Mouse (Mus musculus): ENCODE results near the gene Cry1. TPM values are rescaled to one million over a fixed set of nuclear protein-coding genes. Genes with fewer than 3 reads are reported as not detected.

The Cry1 gene
- total RNA-seq (2021): 10 to 100 TPM in 1 of 2 experiments, 1 to 10 TPM in 1; 8.6 to 13.3 TPM
- long read RNA-seq, experiment 1, transcript Cry1-201 (13 exons, 3,026 nt): major isoform, 32 of 34 reads
- long read RNA-seq, experiment 1, partial matches to known transcripts: 1 of 34 reads
- long read RNA-seq, experiment 1, other reads (novel, unspliced or antisense): 1 of 34 reads
- long read RNA-seq, experiment 2, transcript Cry1-201 (13 exons, 3,026 nt): major isoform, 12 of 14 reads
- long read RNA-seq, experiment 2, partial matches to known transcripts: 0 of 14 reads
- long read RNA-seq, experiment 2, other reads (novel, unspliced or antisense): 2 of 14 reads

DNA sequence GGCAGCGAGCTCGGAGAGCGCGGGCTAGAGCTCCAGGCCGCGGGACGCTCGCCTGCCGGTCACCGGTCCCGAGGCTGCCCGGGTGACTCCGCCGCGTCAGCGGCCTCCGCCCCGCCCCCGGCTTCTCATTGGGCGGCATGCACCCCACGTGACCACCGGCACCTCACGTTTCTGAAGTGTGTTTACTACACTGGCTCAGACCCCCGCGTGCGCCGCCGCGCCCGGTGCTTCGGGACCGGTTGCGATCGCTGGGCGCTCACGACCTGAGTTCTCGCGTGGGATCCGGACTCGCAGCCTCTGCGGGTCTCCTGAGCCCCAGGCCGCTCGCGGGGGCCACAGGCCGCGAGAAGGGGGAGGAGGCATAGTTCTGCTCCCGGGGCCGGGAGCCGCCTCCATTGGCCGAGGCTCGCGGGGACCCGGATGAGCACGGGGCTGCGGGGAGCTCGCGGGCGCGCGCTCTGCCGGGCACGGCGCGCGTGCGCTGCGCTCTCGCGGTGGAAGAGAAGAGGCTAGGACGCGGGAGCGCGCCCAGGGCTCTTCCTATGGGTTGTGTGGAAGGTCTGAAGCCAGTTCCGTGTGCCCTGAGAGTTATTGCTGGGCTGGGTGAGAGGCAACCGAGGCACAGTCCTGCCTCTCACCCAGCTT is at the start of gene Cry1:
TSS of gene Cry1 (minus strand) at position 101 of the 645 bp plus-strand sequence.
- DNase-seq: peak; percentile 98 to 99

DNA sequence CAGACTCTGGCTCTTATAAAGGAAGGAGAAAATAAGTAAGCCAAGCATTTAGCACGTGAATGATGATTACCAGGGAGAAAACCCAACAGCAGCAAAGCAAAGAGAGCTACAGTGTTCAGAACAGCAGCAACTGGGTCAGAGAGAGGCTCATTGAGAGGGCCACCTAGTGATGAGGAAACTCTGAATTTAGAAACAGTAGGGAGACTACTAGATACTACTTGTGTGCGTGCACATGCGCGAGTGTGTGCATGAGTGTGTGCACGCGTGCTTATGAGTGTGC is 36.8 kb upstream of the Cry1 start:
- no peak for DNase-seq

DNA sequence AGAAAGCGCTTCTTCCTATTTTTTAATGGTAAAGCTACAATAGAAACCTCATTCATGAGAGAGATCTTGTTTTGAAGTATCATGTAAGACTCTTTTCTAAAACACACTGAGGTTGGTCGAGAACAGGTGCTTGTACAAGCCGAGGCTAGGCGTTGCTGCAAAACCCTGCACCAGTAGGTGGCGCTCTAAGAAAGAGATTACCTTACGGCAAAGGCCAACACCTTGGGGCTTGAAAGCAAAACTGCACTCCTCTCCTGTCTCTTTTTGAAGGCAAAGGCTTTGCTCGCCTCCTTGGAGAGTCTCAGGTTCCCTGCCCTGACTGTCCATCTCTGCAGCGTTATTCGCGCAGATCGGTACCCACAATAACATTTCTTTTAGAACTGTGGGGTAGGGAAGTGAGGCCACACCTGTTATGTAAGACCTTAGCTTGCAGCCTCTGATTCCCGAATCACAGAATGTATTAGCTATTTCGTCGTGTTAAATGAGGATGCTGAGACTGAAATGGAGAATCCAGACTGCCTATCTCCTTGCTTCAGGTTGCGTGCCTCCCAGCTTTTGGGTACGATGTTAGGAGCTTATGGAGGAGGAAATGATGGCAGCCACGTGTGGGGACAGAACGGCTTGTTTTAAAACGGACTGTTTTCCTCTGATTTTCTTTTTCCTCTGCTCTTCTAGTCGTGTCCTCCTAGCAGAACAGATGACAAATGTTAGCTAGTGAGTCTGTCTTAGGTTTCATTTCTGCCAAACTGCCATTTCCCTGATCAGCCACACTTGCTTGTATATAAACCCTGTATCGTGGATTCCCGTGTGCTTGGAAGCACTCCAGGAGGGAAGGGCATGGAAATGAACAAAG is 36.3 kb upstream of the Cry1 start:
- DNase-seq: peak; percentile 87 to 91

- no peak for DNase-seq
These were observed 30.0 kb upstream of the Cry1 start for GRCm38 (mm10) chr10:85214847-85215246.

DNA sequence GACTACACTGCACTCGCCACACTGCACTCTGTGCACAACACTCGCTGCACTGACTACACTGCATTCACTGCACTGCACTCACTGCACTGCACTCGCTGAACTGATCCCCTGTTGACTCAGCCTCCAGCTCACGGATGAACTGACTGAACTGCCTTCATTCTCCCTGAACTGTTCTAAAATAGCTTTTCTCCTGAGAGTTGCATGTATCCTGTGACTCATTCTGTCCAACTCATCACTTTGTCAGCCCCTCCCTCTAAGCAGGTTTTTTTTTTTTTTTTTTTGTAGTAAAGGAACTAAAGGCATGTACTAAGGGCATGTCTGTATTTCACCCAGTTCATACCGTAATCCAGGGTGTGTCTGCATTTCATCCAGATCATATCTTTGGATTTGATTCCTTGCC is 26.8 kb upstream of the Cry1 start:
- no peak for DNase-seq

GRCm38 (mm10) chr10:85210125-85210524 is 25.3 kb upstream of the Cry1 start:
- DNase-seq: no peak

DNA sequence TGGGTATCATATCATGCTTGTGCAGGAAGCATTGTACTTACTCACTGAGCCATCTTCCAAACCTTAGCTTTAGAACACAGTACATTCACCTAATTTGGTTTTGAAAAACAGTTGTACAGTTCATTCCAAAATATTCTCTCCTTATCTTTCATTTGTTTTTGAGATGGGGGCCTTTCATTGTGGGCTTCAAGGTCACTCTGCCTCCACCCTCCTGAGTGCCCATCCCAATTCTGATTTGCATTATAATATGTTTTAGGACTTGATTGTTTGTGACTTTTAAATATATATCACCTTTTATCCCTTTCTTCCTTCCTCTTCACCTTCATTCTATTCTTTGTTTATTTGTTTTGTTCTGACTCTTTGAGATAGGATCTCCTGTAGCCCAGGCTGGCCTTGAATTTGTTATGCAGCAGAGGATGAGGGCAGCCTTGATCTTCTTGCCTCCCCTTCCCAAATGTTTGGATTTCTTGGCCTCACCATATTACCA is 24.3 kb upstream of the Cry1 start:
- no peak for DNase-seq

- no peak for DNase-seq
These were observed 20.5 kb upstream of the Cry1 start for GRCm38 (mm10) chr10:85205316-85205715.

DNA sequence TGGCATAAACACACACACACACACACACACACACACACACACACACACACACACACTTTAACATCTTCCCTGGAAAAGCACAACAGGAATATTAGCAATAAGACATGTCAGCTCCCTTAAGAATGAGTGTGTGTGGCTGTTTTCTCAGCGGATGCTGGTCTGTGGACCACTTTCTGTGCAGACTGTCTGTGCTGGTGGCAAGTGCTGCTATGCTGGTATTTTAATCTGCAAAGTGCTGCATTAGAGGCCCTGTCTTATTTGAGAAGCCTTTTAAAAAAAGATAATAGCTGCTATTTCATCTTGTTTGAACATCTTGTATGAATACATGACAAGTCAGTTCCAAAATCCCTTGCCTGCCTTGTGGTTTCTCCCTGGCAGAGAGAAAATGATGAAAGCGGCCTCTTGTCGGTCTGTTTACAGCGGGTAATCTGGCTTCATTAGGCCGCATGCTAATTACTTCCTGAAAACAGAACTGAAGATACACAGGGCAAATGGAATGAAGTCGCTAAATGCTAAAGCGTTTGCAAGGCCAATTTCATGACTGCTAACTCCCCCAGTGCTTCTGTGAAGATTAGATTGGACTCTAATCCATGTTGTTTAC is 19.5 kb upstream of the Cry1 start:
- DNase-seq: no peak

- DNase-seq: no peak
These were observed 9.7 kb upstream of the Cry1 start for GRCm38 (mm10) chr10:85194528-85194927.

DNA sequence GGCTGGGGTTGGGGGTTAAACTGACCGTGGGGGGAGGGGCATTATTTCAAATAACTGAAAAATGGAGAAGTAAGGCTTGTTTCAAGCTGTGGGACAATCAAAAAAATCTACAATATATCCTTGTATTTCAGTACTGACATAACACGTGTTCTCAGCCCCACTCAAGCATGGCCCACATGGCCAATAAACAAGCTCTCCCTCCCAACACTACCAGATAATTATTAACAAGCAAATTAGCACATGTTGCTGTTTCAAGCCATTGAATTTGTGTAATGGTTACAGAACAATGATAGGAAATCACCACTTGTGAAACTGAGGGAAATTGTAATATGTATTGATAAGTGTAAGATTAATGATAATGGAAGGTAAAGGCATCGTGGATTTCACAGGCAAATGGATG is 8.5 kb upstream of the Cry1 start:
- no peak for DNase-seq

DNA sequence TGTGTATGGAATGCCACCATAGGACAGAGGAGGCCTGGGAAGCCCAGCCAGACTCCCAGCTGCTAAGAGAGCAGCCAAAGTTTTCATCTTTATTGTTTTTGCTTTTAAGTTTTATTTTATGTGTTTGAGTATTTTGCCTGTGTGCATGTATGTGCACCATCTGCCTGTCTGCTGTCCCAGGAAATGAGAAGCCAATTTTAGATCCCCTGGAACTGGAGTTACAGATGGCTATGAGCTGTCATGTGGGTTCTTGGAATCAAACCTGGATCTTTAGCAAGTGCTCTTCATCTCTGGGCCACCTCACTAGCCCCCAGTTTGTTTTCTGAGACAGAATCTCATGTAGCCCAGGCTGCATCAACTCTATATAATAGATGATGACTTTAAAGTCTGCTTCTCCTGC is 5.8 kb upstream of the Cry1 start:
- no peak for DNase-seq

DNA sequence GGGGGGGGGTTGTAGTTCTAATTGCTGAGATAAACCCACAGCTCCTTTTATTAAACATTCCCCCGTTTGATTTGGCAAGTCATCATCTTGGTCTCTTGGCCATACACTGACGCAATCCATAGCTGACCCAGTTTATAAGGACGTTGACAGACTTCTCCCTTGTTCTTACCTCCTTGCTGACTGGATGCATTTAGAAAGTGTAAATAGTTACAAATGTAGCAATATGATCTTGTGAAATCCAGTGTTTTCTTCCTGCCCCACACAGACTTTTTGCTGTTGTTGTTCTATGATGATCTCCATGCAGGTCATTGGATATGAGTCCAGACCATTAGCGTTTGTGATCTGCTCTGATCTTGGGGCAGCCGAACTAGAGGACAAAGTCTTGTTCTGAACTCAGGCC is 5.1 kb upstream of the Cry1 start:
- DNase-seq: no peak

DNA sequence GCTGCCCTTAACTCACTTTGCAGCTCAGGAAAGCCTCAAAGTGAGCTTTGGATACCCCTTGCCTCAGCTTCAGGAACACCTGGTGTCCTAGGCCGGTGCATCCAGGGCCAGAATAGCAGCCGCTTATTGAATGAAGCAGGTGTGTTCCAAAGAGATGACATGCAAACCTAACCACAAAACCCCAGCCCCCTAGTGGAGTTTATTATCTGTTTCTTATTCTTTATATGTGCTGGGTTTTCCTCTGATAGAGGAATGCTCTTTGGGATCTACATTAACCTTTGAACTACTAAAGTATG is 1.6 kb upstream of the Cry1 start:
- no peak for DNase-seq

- peak in 1 of 2 experiments; percentile 9 for DNase-seq
These were observed 1.0 kb upstream of the Cry1 start for GRCm38 (mm10) chr10:85185639-85186498.

- DNase-seq: peak; percentile 48 to 58
These were observed 482 bp downstream of the Cry1 start for GRCm38 (mm10) chr10:85184201-85184963.

- DNase-seq: peak; percentile 10 to 27
These were observed 1.2 kb downstream of the Cry1 start for GRCm38 (mm10) chr10:85183619-85184018.

DNA sequence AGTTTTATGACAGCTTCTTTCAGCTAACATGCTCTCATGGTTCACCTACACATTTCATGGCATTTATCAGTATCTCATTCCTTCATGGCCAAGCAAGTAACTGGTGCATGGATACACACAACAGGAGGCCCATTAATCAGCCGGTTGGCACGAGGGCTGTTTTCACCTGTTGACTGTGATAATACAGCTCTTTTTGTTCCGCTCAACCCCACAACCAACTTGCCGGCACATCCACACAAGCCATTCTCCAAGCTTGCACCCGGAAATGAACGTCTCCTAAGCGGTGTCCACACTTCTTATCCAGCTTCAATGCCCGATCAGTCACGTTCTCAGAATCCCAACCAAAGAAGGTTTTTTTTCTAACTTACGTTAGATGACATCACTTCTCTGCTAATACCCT is 2.1 kb downstream of the Cry1 start:
- no peak for DNase-seq

- no peak for DNase-seq
These were observed 8.2 kb downstream of the Cry1 start for GRCm38 (mm10) chr10:85176640-85177039.

- DNase-seq: no peak
These were observed 19.6 kb downstream of the Cry1 start for GRCm38 (mm10) chr10:85165306-85165705.

- DNase-seq: no peak
These were observed 20.1 kb downstream of the Cry1 start for GRCm38 (mm10) chr10:85164791-85165190.

Measured in adrenal gland, postnatal 36 days (tissue).